Mouse (Mus musculus): ENCODE data around the gene Rtn4.
"Not testable (repeated sequence)": the region's sequence is repeated elsewhere in the genome, so short reads cannot be mapped to it uniquely, and the experiment has no call there.

Rtn4 gene

DNA sequence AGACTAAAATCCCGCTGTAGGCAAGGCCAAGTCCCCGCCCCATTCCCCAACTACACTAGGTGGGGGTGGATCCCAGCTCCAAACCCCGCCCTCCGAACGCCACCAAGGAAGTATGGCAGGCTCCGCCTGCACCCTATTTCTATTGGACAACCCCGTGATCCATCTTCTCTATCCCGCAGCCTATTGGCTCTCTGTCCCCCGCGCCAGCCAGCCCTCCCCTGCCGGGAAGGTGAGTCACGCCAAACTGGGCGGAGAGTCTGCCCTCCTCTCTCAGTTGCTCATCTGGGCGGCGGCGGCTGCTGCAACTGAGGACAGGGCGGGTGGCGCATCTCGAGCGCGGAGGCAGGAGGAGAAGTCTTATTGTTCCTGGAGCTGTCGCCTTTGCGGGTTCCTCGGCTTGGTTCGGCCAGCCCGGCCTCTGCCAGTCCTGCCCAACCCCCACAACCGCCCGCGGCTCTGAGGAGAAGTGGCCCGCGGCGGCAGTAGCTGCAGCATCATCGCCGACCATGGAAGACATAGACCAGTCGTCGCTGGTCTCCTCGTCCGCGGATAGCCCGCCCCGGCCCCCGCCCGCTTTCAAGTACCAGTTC lies at the start of gene Rtn4:
Rtn4 (plus strand) TSS at position 265 of the 590 bp plus-strand sequence.
- DNase-seq: peak; percentile 98 to 99

DNA sequence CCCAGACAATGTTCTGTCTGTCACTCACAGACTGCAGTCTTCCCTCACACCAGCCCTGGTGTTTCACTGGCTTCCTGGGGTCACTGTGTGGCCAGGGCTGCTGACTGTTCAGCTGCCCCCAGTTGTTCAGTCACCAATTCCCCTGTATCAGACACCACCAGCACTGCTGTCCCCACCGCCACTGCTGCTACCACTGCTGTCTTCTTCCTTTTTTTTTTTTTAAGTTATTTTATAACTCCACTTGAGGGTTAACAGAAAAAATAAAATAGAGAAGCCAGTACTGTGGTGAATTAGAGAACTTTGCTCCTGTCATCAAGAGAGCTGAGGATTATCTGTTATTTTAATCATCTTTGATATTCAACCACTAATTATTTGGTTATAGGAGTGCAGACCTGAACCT lies 48.3 kb upstream of the Rtn4 start:
- no peak for DNase-seq

DNA sequence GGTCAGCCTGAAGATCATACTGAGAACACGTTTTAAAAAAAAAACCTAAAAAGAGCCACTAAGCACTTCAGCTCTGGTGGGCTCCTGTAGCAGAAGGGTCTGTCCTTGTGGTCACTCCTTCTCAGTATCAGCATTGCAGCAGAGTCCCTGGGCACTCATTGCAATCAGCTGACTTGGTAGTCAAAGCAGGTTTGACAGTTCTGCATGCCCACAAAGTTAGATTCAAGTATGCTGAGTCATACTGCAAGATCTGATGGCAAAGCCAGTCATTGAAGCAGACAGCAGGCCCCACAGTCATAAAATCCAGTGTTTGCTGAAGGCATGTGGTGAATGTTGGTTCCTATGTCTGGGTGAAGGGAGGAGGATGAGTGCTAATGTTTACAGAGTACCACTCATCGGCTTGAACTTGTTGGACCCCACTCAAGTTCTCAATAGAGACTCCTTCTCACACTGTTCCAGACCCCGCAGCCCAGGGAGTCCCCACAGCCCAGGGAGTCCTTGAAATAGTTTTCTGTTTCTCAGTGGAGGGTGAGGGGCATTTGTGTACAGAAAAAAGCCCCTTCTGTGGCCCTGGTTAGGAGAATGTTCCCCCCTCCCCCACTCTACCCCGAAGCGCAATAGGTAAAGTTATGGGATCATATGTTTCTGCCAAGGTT lies 47.2 kb upstream of the Rtn4 start:
- no peak for DNase-seq

DNA sequence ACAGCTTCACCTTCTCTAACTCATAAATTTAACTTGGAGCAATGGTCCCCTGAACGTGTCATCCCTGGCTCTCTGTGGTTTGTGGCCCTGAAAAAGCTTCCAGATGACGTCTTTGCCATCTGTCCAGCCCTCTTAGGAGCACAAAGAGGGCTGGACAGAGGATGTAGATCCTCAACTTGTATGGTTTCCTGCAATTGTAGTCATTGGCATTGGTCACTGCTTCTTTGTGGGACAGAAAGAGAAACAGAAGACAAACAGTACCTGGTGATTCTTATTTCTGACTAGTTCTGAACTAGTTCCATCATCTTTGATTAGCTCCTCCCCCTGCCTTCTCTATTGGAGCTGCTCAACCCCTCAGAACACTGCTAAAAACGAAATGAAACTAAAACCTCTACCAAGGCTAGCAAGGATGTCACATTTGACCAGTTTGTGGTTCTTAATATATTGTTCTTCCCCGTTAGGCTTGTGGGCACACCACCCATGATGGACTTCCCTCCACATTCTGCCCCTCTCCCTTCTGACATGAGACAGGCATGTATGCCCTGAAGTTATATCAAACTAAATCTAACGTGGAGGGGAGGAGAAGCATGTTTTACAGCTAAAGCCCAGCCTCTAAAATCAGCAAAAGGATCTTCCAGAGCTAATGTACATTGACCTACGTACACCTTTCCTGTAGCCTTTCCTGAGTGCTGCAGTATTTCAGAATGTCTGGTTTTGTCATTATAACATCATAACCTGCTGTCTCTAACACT lies 45.0 kb upstream of the Rtn4 start:
- no peak for DNase-seq

DNA sequence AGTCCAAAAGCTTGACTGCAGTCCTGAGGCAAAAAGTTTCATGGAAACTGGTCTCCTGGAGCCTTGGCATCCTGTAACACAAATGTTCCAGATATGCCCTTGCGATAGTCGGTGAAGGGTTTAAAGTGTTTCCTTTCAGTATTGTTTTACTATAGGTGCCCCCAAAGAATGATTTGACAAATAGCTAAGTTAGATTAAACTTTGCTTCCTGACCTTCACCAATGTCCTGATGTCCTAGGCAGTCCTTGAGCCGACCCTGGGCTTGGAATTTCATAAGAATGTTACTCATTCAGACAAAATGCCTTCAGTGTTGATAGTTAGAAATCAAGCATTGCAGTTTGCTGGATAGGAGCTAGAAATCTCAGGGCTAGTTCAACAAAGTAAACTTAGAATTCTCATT lies 37.4 kb upstream of the Rtn4 start:
- not testable (repeated sequence) for DNase-seq

DNA sequence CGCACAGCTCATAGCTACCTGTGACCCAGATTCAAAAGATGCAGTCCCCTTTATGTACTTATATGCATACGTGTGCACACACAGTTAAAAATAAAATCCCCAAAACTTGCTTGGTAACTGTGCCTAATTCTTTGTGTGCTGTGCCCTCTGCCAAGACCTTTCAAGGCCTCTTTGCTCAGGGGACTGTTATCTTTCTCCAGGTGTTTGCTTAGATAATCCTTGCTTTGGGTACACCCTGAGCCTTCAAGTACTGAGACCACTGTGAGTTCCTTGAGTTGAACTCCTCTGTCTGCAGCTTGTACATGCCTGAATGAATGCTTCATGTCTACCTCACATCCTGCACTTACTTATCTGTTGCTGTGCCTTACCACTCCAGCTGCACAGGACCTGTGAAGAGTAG lies 32.0 kb upstream of the Rtn4 start:
- DNase-seq: no peak

DNA sequence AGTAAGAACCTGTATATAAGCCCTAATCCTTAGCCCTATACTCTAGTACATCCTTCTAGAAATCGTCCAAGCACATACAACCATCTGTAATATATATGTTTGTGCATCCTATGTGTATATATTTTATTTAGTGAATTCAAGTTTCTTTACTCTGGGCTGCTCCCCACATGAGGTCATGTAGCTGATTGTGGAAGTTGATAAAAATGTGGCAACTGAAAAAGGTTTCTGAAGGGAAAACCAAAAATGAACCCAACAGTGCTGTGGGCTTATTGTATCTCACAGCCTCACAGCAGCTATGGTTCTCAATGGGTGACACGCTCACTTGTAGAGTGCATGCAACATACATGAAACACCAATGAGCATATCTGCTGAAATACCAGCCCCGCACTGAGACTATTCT lies 25.1 kb upstream of the Rtn4 start:
- DNase-seq: no peak

DNA sequence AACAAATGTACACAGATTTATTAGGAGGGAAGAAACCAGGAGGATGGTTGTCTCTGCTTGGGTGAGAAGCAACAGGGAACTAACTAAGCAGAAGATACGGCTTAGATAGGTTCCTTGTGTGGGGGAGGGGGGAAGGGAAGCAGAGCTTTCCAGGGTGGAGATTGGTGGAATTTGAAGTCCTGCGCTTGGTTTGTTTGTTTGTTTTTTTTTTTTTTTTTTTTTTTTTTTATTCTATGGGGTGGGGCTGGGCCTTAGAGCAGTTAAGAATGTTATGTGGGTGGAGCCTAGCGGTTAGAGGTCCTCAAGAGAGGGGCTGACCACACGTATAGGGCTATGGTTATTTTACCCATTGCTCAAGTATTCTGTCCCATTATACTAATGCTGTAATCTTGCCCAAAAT lies 23.0 kb upstream of the Rtn4 start:
- no peak for DNase-seq

DNA sequence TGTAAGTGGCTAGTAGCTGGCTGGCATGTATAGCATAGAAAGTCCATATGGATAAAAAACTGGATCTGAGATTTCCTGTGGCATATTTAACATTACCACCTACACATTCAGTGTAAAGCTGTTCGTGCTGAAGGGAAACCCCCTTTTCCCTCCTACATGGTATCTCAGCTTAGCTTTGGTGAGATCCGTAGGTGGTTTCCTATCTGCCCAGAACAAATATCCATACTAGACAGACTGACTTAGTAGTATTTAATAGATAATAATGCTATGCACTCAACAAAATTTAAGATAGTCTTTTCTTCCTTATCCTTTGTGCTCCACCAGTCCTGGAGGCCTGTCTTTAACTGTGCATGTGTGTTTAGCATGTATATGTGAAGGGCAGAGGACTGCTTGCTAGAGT lies 19.4 kb upstream of the Rtn4 start:
- no peak for DNase-seq

DNA sequence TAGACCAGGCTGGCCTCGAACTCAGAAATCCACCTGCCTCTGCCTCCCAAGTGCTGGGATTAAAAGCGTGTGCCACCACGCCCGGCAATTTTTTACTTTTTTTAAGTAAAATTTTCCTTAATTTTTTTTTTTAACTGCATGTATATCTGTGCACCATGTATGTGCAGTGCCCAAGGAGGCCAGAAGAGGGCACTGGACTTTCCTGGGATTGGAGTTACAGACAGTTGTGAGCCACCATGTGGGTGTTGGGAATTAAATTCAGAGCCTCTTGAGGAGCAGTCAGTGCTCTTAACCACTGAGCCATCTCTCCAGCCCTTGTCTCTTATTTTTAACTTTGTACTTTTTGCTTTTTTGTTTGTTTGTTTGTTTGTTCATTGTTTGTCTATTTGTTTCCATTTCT lies 16.0 kb upstream of the Rtn4 start:
- peak in 1 of 2 experiments; percentile 14 for DNase-seq

DNA sequence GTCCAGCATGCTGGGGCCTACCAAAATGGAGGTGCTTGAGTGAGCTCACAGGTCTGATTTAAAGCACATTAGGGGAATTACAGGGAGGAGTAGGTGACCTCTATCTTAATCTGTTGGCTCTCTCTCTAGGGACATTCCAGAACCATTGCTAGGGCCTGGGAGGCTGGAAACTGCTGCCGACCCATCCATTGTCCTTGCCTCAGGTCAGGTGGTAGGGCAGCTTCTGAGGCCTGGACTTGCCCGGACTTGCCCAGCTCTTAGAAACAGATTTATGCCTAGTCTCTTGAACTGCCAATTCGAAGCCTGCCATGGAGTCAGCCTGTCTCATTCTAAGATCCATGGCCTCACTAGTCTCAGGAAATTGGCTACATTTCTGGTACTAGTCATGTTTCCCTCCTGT lies 12.8 kb upstream of the Rtn4 start:
- no peak for DNase-seq

DNA sequence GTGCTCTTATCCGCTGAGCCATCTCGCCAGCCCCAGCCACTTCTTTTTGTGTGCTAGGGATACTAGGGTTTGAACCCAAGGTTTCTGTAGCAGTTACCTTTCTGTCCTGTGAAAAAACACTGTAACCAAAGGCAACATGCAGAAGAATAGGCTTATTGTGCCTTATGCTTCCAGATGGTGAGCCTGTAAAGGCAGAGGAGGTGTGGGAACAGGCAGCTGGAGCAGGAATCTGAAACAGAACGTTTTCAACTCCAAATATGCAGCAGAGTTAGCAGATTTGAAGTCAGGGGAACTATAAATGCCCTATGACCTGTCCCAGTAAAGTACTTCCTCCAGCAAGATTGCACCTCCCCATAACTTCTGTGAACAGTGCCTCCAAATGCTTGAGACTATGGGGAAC lies 12.0 kb upstream of the Rtn4 start:
- no peak for DNase-seq

DNA sequence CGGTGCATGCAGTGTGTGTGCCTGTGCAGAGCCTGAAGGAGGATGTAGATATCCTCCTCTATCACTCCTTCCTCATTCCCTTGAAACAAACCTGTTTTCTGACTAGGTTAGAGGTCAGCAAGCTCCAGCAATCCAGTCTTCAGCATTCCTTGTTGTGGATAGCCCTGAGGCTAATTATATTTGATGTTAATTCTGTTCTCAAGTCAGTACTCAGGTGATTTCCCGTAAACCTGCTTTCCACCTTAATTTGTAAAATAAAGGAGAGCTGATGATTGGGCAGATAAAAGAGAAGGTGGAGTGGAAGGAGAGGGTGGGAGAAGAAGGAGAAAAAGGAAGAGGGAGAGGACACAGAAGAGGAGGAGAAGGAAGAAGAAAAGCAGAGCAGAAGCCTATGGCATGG lies 8.5 kb upstream of the Rtn4 start:
- DNase-seq: no peak

DNA sequence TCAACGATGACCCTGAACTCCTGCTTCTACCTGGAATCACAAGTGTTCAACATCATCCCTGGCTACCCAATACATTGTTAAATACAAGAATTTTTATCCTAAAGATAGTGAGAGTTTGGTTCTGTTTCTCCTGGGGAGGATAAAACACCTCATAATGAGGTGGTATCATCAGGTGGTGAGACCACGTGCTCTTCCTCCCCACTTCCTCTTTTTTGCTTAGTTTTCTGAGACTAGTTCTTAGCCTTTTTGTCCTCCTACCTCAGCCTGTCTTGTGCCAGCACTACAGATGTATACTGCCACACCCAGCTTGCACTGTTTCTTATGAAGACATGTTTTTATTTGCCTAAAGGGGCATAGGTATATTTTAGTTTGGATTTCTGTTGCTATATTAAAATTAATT lies 6.6 kb upstream of the Rtn4 start:
- no peak for DNase-seq

DNA sequence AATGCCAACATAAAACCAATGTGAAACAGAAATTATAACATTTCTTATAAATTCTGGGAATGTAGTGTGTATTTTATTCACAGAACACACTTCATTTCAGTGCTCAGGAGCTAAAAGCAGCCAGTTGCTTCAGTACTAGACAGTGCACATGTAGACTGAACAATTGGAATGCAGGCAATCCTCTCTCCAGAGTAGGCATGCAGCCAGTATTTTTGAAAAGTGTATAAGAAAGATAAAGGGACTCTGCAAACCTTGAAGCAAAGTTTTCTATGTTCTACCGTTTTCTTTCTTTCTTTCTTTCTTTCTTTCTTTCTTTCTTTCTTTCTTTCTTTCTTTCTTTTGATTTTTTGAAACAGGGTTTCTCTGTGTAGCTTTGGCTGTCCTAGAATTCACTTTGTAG lies 1.2 kb upstream of the Rtn4 start:
- no peak for DNase-seq

DNA sequence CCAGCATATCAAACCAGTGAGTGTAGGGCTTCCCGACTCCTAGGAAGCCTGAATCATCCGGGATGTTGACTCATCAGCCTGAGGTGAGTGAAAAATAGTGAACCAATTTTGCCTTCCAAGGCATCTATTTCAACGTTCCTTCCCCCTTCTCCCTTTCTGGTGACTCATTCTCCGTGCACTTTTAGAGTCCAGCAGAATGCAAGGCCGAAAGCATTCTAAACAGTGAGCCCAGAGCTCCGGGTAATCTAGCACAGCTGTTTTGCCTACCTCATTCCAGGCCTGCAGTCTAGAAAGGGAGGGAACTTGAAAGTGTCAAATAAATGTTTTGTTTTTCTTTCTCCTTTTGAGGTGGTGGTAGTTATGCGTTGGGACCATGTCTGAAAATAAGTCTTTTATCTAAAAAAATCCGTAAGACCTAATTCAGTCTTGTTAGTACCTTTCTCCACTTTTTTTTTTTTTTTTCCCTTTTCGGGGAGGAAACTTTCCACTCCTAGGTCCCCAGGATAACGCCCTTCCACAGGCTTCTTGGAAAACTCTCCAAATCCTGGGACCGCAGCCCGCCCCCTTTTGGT lies 550 bp upstream of the Rtn4 start:
- peak; percentile 6 to 15 for DNase-seq

DNA sequence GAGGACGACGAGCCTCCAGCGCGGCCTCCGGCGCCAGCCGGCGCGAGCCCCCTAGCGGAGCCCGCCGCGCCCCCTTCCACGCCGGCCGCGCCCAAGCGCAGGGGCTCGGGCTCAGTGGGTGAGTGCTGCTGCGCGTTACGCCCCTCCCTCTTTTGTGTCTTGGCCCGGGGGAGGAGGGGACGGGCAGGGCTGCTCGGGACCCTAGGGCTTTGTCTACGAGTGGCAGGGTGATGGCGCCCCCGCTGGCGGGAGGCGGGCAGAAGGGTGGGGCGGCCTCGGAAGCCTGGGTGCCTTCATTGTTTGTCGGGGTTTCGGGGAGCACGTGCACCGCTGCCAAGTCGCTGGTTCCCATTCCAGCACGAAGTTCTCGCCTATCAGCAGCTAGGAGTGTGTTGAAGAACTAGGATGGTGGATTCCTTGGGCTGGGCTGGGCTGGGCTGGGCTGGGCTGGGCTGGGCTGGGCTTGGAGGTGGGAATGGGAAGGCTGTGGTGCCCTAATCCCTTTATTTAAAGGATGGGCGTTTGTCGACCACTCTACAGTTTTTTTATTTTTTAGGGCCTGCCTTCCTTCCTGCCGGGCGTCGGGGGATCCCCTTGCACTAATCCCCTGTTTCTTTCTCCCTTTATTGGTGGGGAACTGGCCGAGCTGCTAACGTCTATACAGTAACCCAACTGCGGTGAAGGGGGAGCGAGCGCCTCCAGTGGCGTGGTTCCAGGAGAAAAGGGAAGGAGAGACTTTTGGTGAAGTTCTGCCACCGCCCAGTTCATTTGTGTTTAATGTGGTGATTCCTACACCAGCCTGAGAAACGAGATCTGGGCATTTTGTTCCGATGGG lies 1.0 kb downstream of the Rtn4 start:
- peak; percentile 81 to 89 for DNase-seq

DNA sequence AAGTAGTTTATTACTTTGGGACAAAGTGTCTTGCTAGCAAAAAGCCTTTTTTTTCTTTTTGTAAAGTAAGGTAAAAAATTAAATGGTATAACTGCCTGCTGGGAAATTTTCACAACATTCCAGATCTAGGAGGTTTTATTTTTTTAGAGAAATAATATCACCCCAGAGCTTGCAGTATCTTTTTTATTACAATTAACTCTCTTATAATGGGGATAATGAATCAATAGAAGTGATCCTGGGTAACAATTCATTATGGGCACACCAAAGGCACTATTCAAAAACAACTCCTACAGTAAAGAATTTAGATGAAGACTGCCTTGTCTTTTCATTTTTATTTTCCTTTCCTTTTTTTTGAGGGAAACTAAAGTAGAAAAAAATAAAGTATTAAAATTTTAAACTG lies 2.0 kb downstream of the Rtn4 start:
- DNase-seq: no peak

DNA sequence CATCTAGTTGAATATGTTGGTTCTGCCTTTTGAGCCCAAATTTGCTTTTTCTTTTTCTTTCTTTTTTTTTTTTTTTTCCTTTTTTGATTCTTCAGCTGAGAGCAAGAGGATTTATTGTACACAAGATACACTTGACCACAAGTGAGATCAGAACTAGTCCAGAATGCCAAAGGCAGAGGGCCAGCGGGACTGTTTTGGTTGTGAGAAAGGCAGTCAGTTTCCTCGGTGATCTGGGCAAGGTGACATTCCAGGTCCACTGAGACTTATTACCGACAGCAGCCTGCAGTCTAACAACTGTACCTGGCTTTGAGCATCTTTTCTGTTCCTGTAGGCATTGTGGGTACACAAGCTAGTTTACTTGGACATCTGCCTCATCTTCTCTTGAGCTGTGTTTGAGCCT lies 10.0 kb downstream of the Rtn4 start:
- peak; percentile 8 to 20 for DNase-seq

DNA sequence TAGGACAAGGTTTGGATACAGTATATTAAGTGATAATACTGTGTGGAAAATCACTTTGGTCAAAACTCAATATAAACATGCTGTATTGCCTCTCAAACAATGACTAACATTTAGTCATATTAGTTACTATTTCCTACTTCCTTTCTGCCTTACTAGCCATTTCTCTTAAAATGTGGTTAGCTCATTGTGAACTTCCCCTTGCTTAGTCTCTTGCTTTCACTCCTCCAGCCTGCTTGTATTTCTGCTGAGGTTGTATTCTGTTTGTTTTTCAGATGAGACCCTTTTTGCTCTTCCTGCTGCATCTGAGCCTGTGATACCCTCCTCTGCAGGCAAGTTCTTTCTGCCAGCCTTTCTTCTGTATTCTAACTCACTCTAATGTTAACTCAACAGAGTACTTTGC lies 12.5 kb downstream of the Rtn4 start:
- DNase-seq: no peak

DNA sequence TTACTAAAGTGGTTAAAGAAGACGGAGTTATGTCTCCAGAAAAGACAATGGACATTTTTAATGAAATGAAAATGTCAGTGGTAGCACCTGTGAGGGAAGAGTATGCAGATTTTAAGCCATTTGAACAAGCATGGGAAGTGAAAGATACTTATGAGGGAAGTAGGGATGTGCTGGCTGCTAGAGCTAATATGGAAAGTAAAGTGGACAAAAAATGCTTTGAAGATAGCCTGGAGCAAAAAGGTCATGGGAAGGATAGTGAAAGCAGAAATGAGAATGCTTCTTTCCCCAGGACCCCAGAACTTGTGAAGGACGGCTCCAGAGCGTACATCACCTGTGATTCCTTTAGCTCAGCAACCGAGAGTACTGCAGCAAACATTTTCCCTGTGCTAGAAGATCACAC lies 14.1 kb downstream of the Rtn4 start:
- DNase-seq: no peak

DNA sequence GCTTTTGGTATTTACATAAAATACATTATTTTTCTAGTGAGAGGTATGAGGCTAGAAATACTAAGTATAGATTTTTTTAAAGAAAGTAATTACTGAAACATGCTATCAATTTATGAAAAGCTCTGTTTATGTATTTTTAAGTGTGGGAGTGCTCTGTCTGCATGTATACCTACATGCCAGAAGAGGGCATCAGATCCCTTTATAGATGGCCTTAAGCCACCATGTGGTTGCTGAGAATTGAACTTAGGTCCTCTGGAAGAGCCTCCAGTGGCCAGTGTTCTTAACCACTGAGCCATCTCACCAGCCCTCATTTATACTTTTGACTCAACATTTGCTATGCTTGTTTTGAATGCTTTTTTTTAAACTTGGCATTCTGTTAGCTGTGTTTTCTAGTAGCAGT lies 16.8 kb downstream of the Rtn4 start:
- no peak for DNase-seq

DNA sequence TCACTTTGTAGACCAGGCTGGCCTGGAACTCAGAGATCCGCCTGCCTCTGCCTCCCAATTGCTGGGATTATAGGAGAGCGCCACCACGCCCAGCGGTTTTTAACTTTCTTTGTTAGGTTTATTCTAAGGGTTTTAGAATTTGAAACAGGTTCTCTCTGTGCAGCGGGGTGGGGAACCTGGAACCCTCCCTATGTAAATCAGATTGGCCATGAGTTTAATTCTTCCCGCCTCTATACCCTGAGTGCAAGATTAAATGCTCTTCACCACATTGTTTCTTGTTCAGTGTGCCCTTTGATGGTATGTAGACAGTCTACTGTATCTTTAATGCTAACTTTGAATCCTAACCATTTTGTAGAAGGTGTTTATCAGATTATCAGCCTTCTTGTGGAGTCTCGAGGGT lies 21.4 kb downstream of the Rtn4 start:
- DNase-seq: no peak

Measured in kidney, postnatal 36 days (tissue).